Mouse (Mus musculus): ENCODE measurements around the gene Cadm3.

Cadm3 gene

GRCm38 (mm10) chr1:173357799-173358198 lies 9.7 kb downstream of the Cadm3 start:
- DNase-seq = peak; percentile 74

- no peak for DNase-seq
These were observed 10.8 kb downstream of the Cadm3 start for GRCm38 (mm10) chr1:173356699-173357098.

- peak; percentile 75 for DNase-seq
These were observed 12.2 kb downstream of the Cadm3 start for GRCm38 (mm10) chr1:173355107-173355846.

GRCm38 (mm10) chr1:173350372-173350957 lies 17.0 kb downstream of the Cadm3 start, which contains the start of gene Aim2:
Gene Aim2 (plus strand): TSS chr1:173350879.
- DNase-seq = no peak

- DNase-seq = no peak
These were observed 17.5 kb downstream of the Cadm3 start for GRCm38 (mm10) chr1:173349946-173350345.

- DNase-seq = no peak
These were observed 18.3 kb downstream of the Cadm3 start for GRCm38 (mm10) chr1:173349192-173349591.

- no peak for DNase-seq
These were observed 19.0 kb downstream of the Cadm3 start for GRCm38 (mm10) chr1:173348527-173348926.

- no peak for DNase-seq
These were observed 22.4 kb downstream of the Cadm3 start for GRCm38 (mm10) chr1:173345112-173345511.

GRCm38 (mm10) chr1:173343934-173344333 lies 23.6 kb downstream of the Cadm3 start:
- DNase-seq = no peak

- DNase-seq = no peak
These were observed 25.1 kb downstream of the Cadm3 start for GRCm38 (mm10) chr1:173342425-173342824.

- peak; percentile 63 for DNase-seq
These were observed 28.0 kb downstream of the Cadm3 start for GRCm38 (mm10) chr1:173339543-173339942.

- peak; percentile 68 for DNase-seq
These were observed 30.5 kb downstream of the Cadm3 start for GRCm38 (mm10) chr1:173337008-173337407.

- DNase-seq = no peak
These were observed 31.6 kb downstream of the Cadm3 start for GRCm38 (mm10) chr1:173335903-173336302.

- no peak for DNase-seq
These were observed 33.9 kb downstream of the Cadm3 start, which contains the start of gene Ackr1 for GRCm38 (mm10) chr1:173333312-173334253. Gene Ackr1 (minus strand): TSS chr1:173333750.

GRCm38 (mm10) chr1:173332418-173332817 lies 35.1 kb downstream of the Cadm3 start:
- DNase-seq = no peak

- no peak for DNase-seq
These were observed 37.8 kb downstream of the Cadm3 start for GRCm38 (mm10) chr1:173329743-173330142.

GRCm38 (mm10) chr1:173329185-173329584 lies 38.3 kb downstream of the Cadm3 start:
- no peak for DNase-seq

- DNase-seq = no peak
These were observed 39.0 kb downstream of the Cadm3 start for GRCm38 (mm10) chr1:173328446-173328845.

GRCm38 (mm10) chr1:173326552-173326951 lies 40.9 kb downstream of the Cadm3 start:
- no peak for DNase-seq

GRCm38 (mm10) chr1:173325395-173325794 lies 42.1 kb downstream of the Cadm3 start:
- no peak for DNase-seq

GRCm38 (mm10) chr1:173324961-173325360 lies 42.5 kb downstream of the Cadm3 start:
- no peak for DNase-seq

GRCm38 (mm10) chr1:173323839-173324585 lies 43.5 kb downstream of the Cadm3 start:
- DNase-seq = no peak
